Comparison of ENCODE assay signal across 12 mouse cellular contexts in the genomic region with DNA sequence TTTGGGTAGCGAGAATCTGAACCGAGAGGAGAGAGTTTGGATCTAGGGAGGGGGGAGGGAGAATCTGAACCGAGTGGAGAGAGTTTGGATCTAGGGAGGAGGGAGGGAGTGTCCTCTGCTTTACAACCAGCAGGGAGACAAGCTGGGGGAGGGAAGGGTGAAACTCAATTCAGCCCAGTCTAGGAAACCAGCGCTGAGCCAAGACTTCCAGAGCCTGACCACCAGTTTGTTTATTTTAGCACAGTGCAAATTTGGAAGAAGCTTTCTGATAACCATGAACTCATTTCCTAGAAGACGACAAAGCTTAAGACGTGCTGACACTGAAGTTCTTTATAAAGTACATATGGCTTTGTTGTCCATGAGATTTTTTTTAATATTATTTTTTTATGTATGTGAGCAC. TPM values are rescaled to one million over a fixed set of nuclear protein-coding genes. Genes with fewer than 3 reads are reported as not detected.
DNase-seq lines count a peak whose midpoint lies in the region; ATAC-seq and TF ChIP-seq lines count a peak whose summit lies in the region.
"Had no signal": no experiment of that assay in that cellular context is flagged by ENCODE, and none has a peak within 500 bp of the region (broad histone marks: within the 10 kb centered on the region; RNA-seq: fewer than 3 reads in every experiment).

No protein-coding gene starts in this region.

- H3K4me1 ChIP-seq in E14TG2a.4 (replicated peaks; ENCODE audit: low read depth, low read length) = peaks cover 81% of the 10 kb centered on the region
- H3K4me1 ChIP-seq in intestine, embryonic 15.5 days (replicated peaks) = peaks cover 5% of the 10 kb centered on the region; the same call in 1 of the 2 replicates
- H3K4me1 ChIP-seq in lung, embryonic 16.5 days (replicated peaks; ENCODE audit: control insufficient read depth, insufficient read depth, low read length) = peaks cover 12% of the 10 kb centered on the region
- H3K4me1 ChIP-seq: hindbrain, embryonic 15.5 days had no signal

- H3K9ac ChIP-seq in intestine, embryonic 15.5 days = no peak overlapping the region
- no peak overlapping the region; the same call in 1 of the 2 replicates for H3K9ac ChIP-seq in lung, embryonic 16.5 days (ENCODE audit: low read length)
- H3K9ac ChIP-seq: hindbrain, embryonic 15.5 days; midbrain, embryonic 12.5 days had no signal

- no peak overlapping the region for H3K27ac ChIP-seq in gastrocnemius, adult 2 months
- H3K27ac ChIP-seq in intestine, embryonic 15.5 days = no peak overlapping the region
- peak overlapping the region; percentile 89 for H3K27ac ChIP-seq in lung, embryonic 16.5 days (ENCODE audit: low read length)
- H3K27ac ChIP-seq: hindbrain, embryonic 15.5 days; midbrain, embryonic 12.5 days had no signal

- ATAC-seq in intestine, embryonic 15.5 days = peak; percentile 64; the same call in 1 of the 2 replicates
- ATAC-seq in lung, embryonic 16.5 days (ENCODE audit: low read depth) = peak; percentile 96
- ATAC-seq: forebrain, embryonic 14.5 days had no signal

- H3K9me3 ChIP-seq in E14TG2a.4 (ENCODE audit: low read length) = no peaks in the 10 kb centered on the region
- H3K9me3 ChIP-seq in intestine, embryonic 15.5 days = no peaks in the 10 kb centered on the region
- no peaks in the 10 kb centered on the region for H3K9me3 ChIP-seq in lung, embryonic 16.5 days (ENCODE audit: control insufficient read depth, low read length)
- H3K9me3 ChIP-seq: hindbrain, embryonic 15.5 days; midbrain, embryonic 12.5 days had no signal

- H3K36me3 ChIP-seq in E14TG2a.4 (ENCODE audit: insufficient read depth, low read length) = peaks cover 4% of the 10 kb centered on the region; the same call in 1 of the 2 replicates
- H3K36me3 ChIP-seq in intestine, embryonic 15.5 days = no peaks in the 10 kb centered on the region
- no peaks in the 10 kb centered on the region for H3K36me3 ChIP-seq in lung, embryonic 16.5 days (ENCODE audit: control insufficient read depth, insufficient read depth, low read length)
- H3K36me3 ChIP-seq: hindbrain, embryonic 15.5 days; midbrain, embryonic 12.5 days had no signal

- peak overlapping the region; percentile 11; the same call in 1 of the 2 replicates for H3K4me3 ChIP-seq in gastrocnemius, adult 2 months
- peak overlapping the region; percentile 29; the same call in 1 of the 2 replicates for H3K4me3 ChIP-seq in E14TG2a.4 (replicated peaks; ENCODE audit: low read length)
- no peak overlapping the region for H3K4me3 ChIP-seq in intestine, embryonic 15.5 days (replicated peaks)
- H3K4me3 ChIP-seq in lung, embryonic 16.5 days (ENCODE audit: low read length) = no peak overlapping the region
- H3K4me3 ChIP-seq: hindbrain, embryonic 15.5 days; midbrain, embryonic 12.5 days had no signal

- H3K27me3 ChIP-seq in E14TG2a.4 (ENCODE audit: insufficient read depth, low read length) = no peaks in the 10 kb centered on the region
- no peaks in the 10 kb centered on the region for H3K27me3 ChIP-seq in intestine, embryonic 15.5 days (replicated peaks)
- no peaks in the 10 kb centered on the region for H3K27me3 ChIP-seq in lung, embryonic 16.5 days (ENCODE audit: control insufficient read depth, insufficient read depth, low read depth, low read length)

- intact Hi-C loops in gastrocnemius, adult 2 months (cut with DNase I) = no loop called here
- intact Hi-C loops in left cerebral cortex, postnatal 4 days (cut with DNase I) = no loop called here

- DNase-seq in gastrocnemius, adult 2 months = peak; percentile 46
- no peak for DNase-seq in gastrocnemius, adult 8-10 months (ENCODE audit: low spot score in 2 of 2)
- no peak for DNase-seq in left cerebral cortex, postnatal 4 days
- DNase-seq in spleen, postnatal 36 days (ENCODE audit: low spot score in 2 of 2) = no peak
- DNase-seq in adrenal gland, adult 2 months = no peak
- DNase-seq: embryo, embryonic 11 days had no signal

- 15% methylated on average over 6 of the region's 6 CpGs for whole genome bisulfite sequencing in intestine, embryonic 15.5 days
- 8% methylated on average over 6 of the region's 6 CpGs for WGBS in lung, embryonic 16.5 days

- no peak overlapping the region; the same call in 1 of the 2 replicates for H3K4me2 ChIP-seq in intestine, embryonic 15.5 days (replicated peaks)
- 0 out of 2 replicates have a peak overlapping the region, but pooled peaks have one; percentile 21 for H3K4me2 ChIP-seq in lung, embryonic 16.5 days (ENCODE audit: low read depth, low read length)
- H3K4me2 ChIP-seq: hindbrain, embryonic 15.5 days; midbrain, embryonic 12.5 days had no signal

- TF ChIP-seq CTCF in gastrocnemius, adult 2 months (IDR thresholded peaks at IDR 0.05) = no peak
- TF ChIP-seq CTCF in E14TG2a.4 (conservative IDR thresholded peaks at IDR 0.05; ENCODE audit: low read length) = no peak

RNA-seq across cellular contexts. Expression of gene Zbtb8a, which starts 6.5 kb away (rescaled TPM):
- 1 to 10 TPM in 1 of 2 experiments, under 1 TPM in 1; 0.61 to 1.3 TPM for total RNA-seq in gastrocnemius, adult 2 months (2021)
- under 1 TPM; 0.48 to 0.79 (median 0.63) TPM for total RNA-seq in gastrocnemius, adult 8-10 months (2022)
- polyA plus RNA-seq in intestine, embryonic 15.5 days (2015; fragmentation: Nextera tagmentation; extraction: Ambion mirVana) = 15.1 and 15.4 TPM in 2 replicates
- polyA plus RNA-seq in lung, embryonic 16.5 days (2015; fragmentation: Nextera tagmentation; extraction: Ambion mirVana) = 21.7 and 22.0 TPM in 2 replicates
- total RNA-seq in left cerebral cortex, postnatal 4 days (2021) = 10 to 100 TPM in 1 of 2 experiments, 1 to 10 TPM in 1; 9.8 to 11.3 TPM
- 1 to 10 TPM; 6.1 to 6.4 TPM for total RNA-seq in adrenal gland, adult 2 months (2021)
- polyA plus RNA-seq in adrenal gland, adult 2 months (2012; rRNA removed) = 2.4 and 2.7 TPM in 2 replicates

RNA-seq across cellular contexts. Expression of gene Zbtb8os, which starts 48.9 kb away (rescaled TPM):
- 10 to 100 TPM; 24.8 to 28.9 TPM for total RNA-seq in gastrocnemius, adult 2 months (2021)
- total RNA-seq in gastrocnemius, adult 8-10 months (2022) = 10 to 100 TPM; 24.3 to 32.6 (median 26.6) TPM
- 58.0 and 62.6 TPM in 2 replicates for polyA plus RNA-seq in intestine, embryonic 15.5 days (2015; fragmentation: Nextera tagmentation; extraction: Ambion mirVana)
- polyA plus RNA-seq in lung, embryonic 16.5 days (2015; fragmentation: Nextera tagmentation; extraction: Ambion mirVana) = 45.5 and 47.3 TPM in 2 replicates
- total RNA-seq in left cerebral cortex, postnatal 4 days (2021) = 10 to 100 TPM; 18.0 to 18.5 TPM
- 10 to 100 TPM; 42.7 to 48.4 TPM for total RNA-seq in adrenal gland, adult 2 months (2021)
- 4.1 and 5.3 TPM in 2 replicates for polyA plus RNA-seq in adrenal gland, adult 2 months (2012; rRNA removed)

RNA-seq across cellular contexts. Expression of gene Rbbp4, which starts 49.3 kb away (rescaled TPM):
- total RNA-seq in gastrocnemius, adult 2 months (2021) = 10 to 100 TPM; 38.5 to 46.9 TPM
- total RNA-seq in gastrocnemius, adult 8-10 months (2022) = 10 to 100 TPM; 35.5 to 40.8 (median 40.0) TPM
- 310 and 386 TPM in 2 replicates for polyA plus RNA-seq in intestine, embryonic 15.5 days (2015; fragmentation: Nextera tagmentation; extraction: Ambion mirVana)
- polyA plus RNA-seq in lung, embryonic 16.5 days (2015; fragmentation: Nextera tagmentation; extraction: Ambion mirVana) = 356 and 390 TPM in 2 replicates
- 100 to 1,000 TPM; 156 to 186 TPM for total RNA-seq in left cerebral cortex, postnatal 4 days (2021)
- 100 to 1,000 TPM; 116 to 144 TPM for total RNA-seq in adrenal gland, adult 2 months (2021)
- 9.7 and 10.4 TPM in 2 replicates for polyA plus RNA-seq in adrenal gland, adult 2 months (2012; rRNA removed)

RNA-seq across cellular contexts. Expression of gene Zbtb8b, which starts 56.2 kb away (rescaled TPM):
- not detected for total RNA-seq in gastrocnemius, adult 2 months (2021)
- not detected for total RNA-seq in gastrocnemius, adult 8-10 months (2022)
- 1.1 and 1.2 TPM in 2 replicates for polyA plus RNA-seq in intestine, embryonic 15.5 days (2015; fragmentation: Nextera tagmentation; extraction: Ambion mirVana)
- polyA plus RNA-seq in lung, embryonic 16.5 days (2015; fragmentation: Nextera tagmentation; extraction: Ambion mirVana) = 2.7 and 4.1 TPM in 2 replicates
- total RNA-seq in left cerebral cortex, postnatal 4 days (2021) = 1 to 10 TPM; 6.3 to 6.6 TPM
- total RNA-seq in adrenal gland, adult 2 months (2021) = under 1 TPM; 0.12 to 0.35 TPM
- 0.07 TPM in 1 of 2 replicates, not detected in the other for polyA plus RNA-seq in adrenal gland, adult 2 months (2012; rRNA removed)

Comparison
In these comparisons a context has a peak if more than half of its experiments do, and no peak if none do; other contexts are left out.
1. H3K4me3 ChIP-seq: peak in gastrocnemius, adult 2 months (single experiment) and E14TG2a.4 (single experiment); none in intestine, embryonic 15.5 days (single experiment) and lung, embryonic 16.5 days (single experiment).